Mouse (Mus musculus): ENCODE results near the gene Slc16a5. TPM values are rescaled to one million over a fixed set of nuclear protein-coding genes. Genes with fewer than 3 reads are reported as not detected.
A peak's percentile ranks its signal among the peaks of the same experiment; 100 is the strongest.

The Slc16a5 gene
- polyA plus RNA-seq, 1 experiment from 2014 or later = 0.17 TPM

- peak overlapping the region; percentile 4; the same call in 1 of the 2 replicates for H3K27ac ChIP-seq
- H3K36me3 ChIP-seq = 0 out of 2 replicates have a peak, but pooled peaks cover 2% of the 10 kb centered on the region
- H3K27me3 ChIP-seq = no peaks in the 10 kb centered on the region
- H3K4me3 ChIP-seq = peak overlapping the region; percentile 5
- 45% methylated on average over 5 of the region's 5 CpGs for WGBS
- H3K9me3 ChIP-seq = no peaks in the 10 kb centered on the region
- peaks cover 50% of the 10 kb centered on the region for H3K4me1 ChIP-seq
- 0 out of 2 replicates have a peak overlapping the region, but pooled peaks have one; percentile 27 for H3K9ac ChIP-seq
- H3K4me2 ChIP-seq = peak overlapping the region; percentile 94
- ATAC-seq (ENCODE audit: insufficient number of reproducible peaks, insufficient read depth, low FRiP score, low TSS enrichment, low read depth) = no peak
Observed at GRCm38 (mm10) chr11:115510507-115510888, 48.2 kb downstream of the Slc16a5 start.

DNA sequence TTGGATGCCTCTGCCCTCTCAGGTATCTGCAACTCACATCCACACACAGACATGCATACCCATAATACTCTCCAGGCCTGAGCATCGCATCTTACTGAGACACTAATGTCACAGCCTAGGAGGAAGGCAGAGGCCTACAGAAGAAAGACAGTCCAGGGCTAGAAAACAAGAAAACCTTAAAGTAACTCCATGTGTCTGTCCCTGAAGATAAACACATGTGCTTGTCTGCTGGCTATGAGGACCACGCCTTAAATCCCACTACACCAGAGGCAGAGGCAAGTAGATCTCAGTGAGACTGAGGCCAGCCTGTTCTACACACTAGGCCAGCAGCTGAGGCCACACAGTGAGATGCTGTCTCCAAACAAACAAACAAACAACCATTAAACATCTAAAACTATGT, 48.8 kb downstream of the Slc16a5 start:
- no peak for ATAC-seq (ENCODE audit: insufficient number of reproducible peaks, insufficient read depth, low FRiP score, low TSS enrichment, low read depth)
- Histone ChIP-seq H3K4me1 (peaks cover 48% of the 10 kb centered on the region), H3K9ac (peak overlapping the region; percentile 22; the same call in 1 of the 2 replicates), H3K27me3 (no peaks in the 10 kb centered on the region), H3K4me2 (peak overlapping the region; percentile 94), H3K9me3 (no peaks in the 10 kb centered on the region), H3K4me3 (peak overlapping the region; percentile 95), H3K36me3 (0 out of 2 replicates have a peak, but pooled peaks cover 2% of the 10 kb centered on the region), H3K27ac (no peak overlapping the region)
- 36% methylated on average over 2 of the region's 2 CpGs for WGBS

DNA sequence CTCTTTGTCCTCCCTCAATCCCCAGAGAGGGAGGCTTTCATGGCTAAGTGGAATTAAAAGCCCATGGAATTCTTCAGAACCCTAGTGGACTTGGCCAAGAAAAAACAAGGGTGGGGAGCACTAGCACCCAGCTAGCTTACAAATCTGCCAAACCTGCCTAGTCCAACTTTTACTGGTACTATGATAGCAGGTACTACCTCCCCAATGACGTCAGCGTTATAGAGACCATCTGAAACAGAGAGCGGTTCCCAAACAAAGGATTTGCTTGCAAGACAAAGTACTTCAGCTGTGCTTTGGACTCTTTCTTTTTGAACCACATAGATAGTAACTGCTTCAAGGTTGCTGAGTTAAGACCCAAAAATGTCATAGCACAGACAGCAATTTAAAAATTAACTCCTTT, 49.7 kb downstream of the Slc16a5 start:
- H3K9ac ChIP-seq = peak overlapping the region; percentile 98
- no peak for ATAC-seq (ENCODE audit: insufficient number of reproducible peaks, insufficient read depth, low FRiP score, low TSS enrichment, low read depth)
- H3K4me1 ChIP-seq = peaks cover 41% of the 10 kb centered on the region
- 46% methylated on average over 3 of the region's 3 CpGs for WGBS
- peak overlapping the region; percentile 94 for H3K4me2 ChIP-seq
- peak overlapping the region; percentile 95 for H3K4me3 ChIP-seq
- H3K27me3 ChIP-seq = no peaks in the 10 kb centered on the region
- 0 out of 2 replicates have a peak overlapping the region, but pooled peaks have one; percentile 12 for H3K27ac ChIP-seq
- H3K36me3 ChIP-seq = no peaks in the 10 kb centered on the region
- no peaks in the 10 kb centered on the region for H3K9me3 ChIP-seq

GRCm38 (mm10) chr11:115512407-115513183, 50.3 kb downstream of the Slc16a5 start:
- ATAC-seq (ENCODE audit: insufficient number of reproducible peaks, insufficient read depth, low FRiP score, low TSS enrichment, low read depth) = no peak
- H3K27ac ChIP-seq = peak overlapping the region; percentile 85; the same call in 1 of the 2 replicates
- 23% methylated on average over 8 of the region's 8 CpGs for WGBS

GRCm38 (mm10) chr11:115513271-115514237, 51.3 kb downstream of the Slc16a5 start:
- H3K36me3 ChIP-seq = no peaks in the 10 kb centered on the region
- no peaks in the 10 kb centered on the region for H3K9me3 ChIP-seq
- peak; percentile 49 for ATAC-seq (ENCODE audit: insufficient number of reproducible peaks, insufficient read depth, low FRiP score, low TSS enrichment, low read depth)
- WGBS = under 1% methylated on average over 55 of the region's 57 CpGs
- peak overlapping the region; percentile 95 for H3K4me3 ChIP-seq
- peak overlapping the region; percentile 85 for H3K27ac ChIP-seq
- peak overlapping the region; percentile 98 for H3K9ac ChIP-seq
- H3K4me1 ChIP-seq = peaks cover 41% of the 10 kb centered on the region
- no peaks in the 10 kb centered on the region for H3K27me3 ChIP-seq
- peak overlapping the region; percentile 94 for H3K4me2 ChIP-seq

More at GRCm38 (mm10) chr11:115512407-115513183, 50.3 kb downstream of the Slc16a5 start:
- Histone ChIP-seq H3K9ac (peak overlapping the region; percentile 98), H3K4me2 (peak overlapping the region; percentile 94), H3K27me3 (no peaks in the 10 kb centered on the region), H3K9me3 (no peaks in the 10 kb centered on the region), H3K36me3 (no peaks in the 10 kb centered on the region), H3K4me1 (peaks cover 41% of the 10 kb centered on the region), H3K4me3 (peak overlapping the region; percentile 95)

- ATAC-seq (ENCODE audit: insufficient number of reproducible peaks, insufficient read depth, low FRiP score, low TSS enrichment, low read depth) = peak; percentile 95
- Histone ChIP-seq H3K27me3 (no peaks in the 10 kb centered on the region), H3K36me3 (no peaks in the 10 kb centered on the region), H3K9me3 (no peaks in the 10 kb centered on the region), H3K4me3 (peak within 1 kb of the TSS; percentile 95), H3K4me1 (peaks cover 38% of the 10 kb centered on the region), H3K27ac (peak within 1 kb of the TSS; percentile 85), H3K4me2 (peak within 1 kb of the TSS; percentile 94), H3K9ac (peak within 1 kb of the TSS; percentile 98)
- under 1% methylated on average over 24 of the region's 24 CpGs for WGBS
Observed at GRCm38 (mm10) chr11:115514238-115514663, 52.0 kb downstream of the Slc16a5 start, which contains the start of gene Jpt1. Jpt1 (minus strand) TSS chr11:115514387.

DNA sequence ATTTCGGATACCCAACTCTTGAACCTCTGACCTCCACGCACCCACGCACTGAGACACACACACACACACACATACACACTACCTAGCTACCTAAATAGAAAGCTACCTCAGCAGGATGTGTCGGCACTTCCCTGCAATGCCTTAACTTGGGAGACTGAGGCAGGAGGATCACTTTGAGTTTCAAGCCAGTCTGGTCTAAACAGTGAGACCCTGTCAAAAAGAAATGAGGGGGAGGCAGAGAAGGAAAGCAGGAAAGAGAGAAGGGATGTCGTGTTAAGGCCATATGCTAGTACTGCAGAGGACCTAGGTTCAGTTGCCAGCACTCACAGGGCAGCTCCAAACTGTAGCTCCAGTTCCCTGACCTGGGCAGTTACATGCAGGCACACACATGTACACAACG, 52.7 kb downstream of the Slc16a5 start:
- WGBS = 68% methylated on average over 6 of the region's 6 CpGs
- no peak overlapping the region for H3K27ac ChIP-seq
- H3K4me1 ChIP-seq = peaks cover 33% of the 10 kb centered on the region
- no peaks in the 10 kb centered on the region for H3K9me3 ChIP-seq
- no peaks in the 10 kb centered on the region for H3K36me3 ChIP-seq
- no peak for ATAC-seq (ENCODE audit: insufficient number of reproducible peaks, insufficient read depth, low FRiP score, low TSS enrichment, low read depth)
- no peak overlapping the region for H3K9ac ChIP-seq
- peak overlapping the region; percentile 3; the same call in 1 of the 2 replicates for H3K4me2 ChIP-seq
- no peak overlapping the region for H3K4me3 ChIP-seq
- no peaks in the 10 kb centered on the region for H3K27me3 ChIP-seq

GRCm38 (mm10) chr11:115516942-115517341, 54.7 kb downstream of the Slc16a5 start:
- Histone ChIP-seq H3K27ac (no peak overlapping the region), H3K27me3 (no peaks in the 10 kb centered on the region), H3K36me3 (peaks cover 3% of the 10 kb centered on the region), H3K4me1 (peaks cover 14% of the 10 kb centered on the region), H3K9ac (no peak overlapping the region), H3K4me3 (no peak overlapping the region), H3K9me3 (no peaks in the 10 kb centered on the region), H3K4me2 (no peak overlapping the region)
- no peak for ATAC-seq (ENCODE audit: insufficient number of reproducible peaks, insufficient read depth, low FRiP score, low TSS enrichment, low read depth)
- 78% methylated on average over 5 of the region's 5 CpGs for WGBS

- Histone ChIP-seq H3K27me3 (no peaks in the 10 kb centered on the region), H3K4me1 (no peaks in the 10 kb centered on the region), H3K9ac (no peak overlapping the region), H3K4me3 (no peak overlapping the region), H3K9me3 (no peaks in the 10 kb centered on the region), H3K4me2 (no peak overlapping the region), H3K36me3 (peaks cover 14% of the 10 kb centered on the region), H3K27ac (no peak overlapping the region)
- no peak for ATAC-seq (ENCODE audit: insufficient number of reproducible peaks, insufficient read depth, low FRiP score, low TSS enrichment, low read depth)
- 62% methylated on average over 9 of the region's 9 CpGs for WGBS
Observed at GRCm38 (mm10) chr11:115518693-115519092, 56.4 kb downstream of the Slc16a5 start.

DNA sequence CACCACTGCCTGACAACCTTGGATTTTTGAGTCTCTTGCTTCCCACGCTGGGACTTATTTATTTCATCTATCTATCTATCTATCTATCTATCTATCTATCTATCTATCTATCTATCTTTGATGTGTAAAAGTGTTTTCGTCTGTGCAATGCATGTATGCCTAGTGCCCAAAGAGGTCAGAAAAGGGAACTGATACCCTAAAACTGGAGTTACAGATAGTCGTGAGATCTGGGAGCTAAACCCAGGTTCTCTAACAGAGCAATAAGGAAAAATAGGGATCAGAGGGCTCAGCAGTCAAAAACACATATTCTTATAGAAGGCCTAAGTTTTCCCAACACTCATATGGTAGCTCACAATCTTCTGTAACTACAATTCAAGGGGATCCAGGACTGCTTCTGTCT, 57.3 kb downstream of the Slc16a5 start:
- H3K4me3 ChIP-seq = no peak overlapping the region
- H3K4me2 ChIP-seq = no peak overlapping the region
- H3K4me1 ChIP-seq = no peaks in the 10 kb centered on the region
- ATAC-seq (ENCODE audit: insufficient number of reproducible peaks, insufficient read depth, low FRiP score, low TSS enrichment, low read depth) = no peak
- no peak overlapping the region for H3K9ac ChIP-seq
- 90% methylated on average over 3 of the region's 3 CpGs for WGBS
- H3K9me3 ChIP-seq = no peaks in the 10 kb centered on the region
- H3K27me3 ChIP-seq = no peaks in the 10 kb centered on the region
- H3K27ac ChIP-seq = no peak overlapping the region
- peaks cover 21% of the 10 kb centered on the region for H3K36me3 ChIP-seq

DNA sequence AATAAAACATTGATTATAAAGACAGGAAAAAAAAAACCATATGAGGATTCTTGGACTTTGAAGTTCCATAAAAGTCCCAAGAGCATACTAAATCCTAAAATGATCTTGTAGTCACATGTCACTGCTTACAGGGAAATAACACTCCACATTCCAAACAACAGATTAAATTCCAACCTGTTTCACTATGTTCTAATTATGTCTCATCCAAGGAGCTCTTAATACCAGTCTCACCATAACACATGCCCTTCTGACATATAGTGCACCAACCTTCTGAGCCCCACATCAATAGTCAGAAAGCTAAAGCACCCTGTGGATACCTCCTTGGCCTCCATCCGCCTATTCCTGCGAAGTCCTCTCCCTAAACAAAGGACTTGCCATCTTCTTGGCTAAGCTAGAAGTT, 57.9 kb downstream of the Slc16a5 start:
- Histone ChIP-seq H3K27ac (no peak overlapping the region), H3K4me3 (no peak overlapping the region), H3K9me3 (no peaks in the 10 kb centered on the region), H3K36me3 (peaks cover 28% of the 10 kb centered on the region), H3K4me2 (no peak overlapping the region), H3K27me3 (no peaks in the 10 kb centered on the region), H3K9ac (no peak overlapping the region), H3K4me1 (no peaks in the 10 kb centered on the region)
- ATAC-seq (ENCODE audit: insufficient number of reproducible peaks, insufficient read depth, low FRiP score, low TSS enrichment, low read depth) = no peak
- WGBS = 74% methylated on average over 2 of the region's 2 CpGs

Measured in embryonic facial prominence, embryonic 13.5 days (tissue).